Mouse (Mus musculus): Measurements from ENCODE around the gene Clec16a.
A peak's percentile ranks its signal among the peaks of the same experiment; 100 is the strongest.

The Clec16a gene

GRCm38 (mm10) chr16:10756168-10756567 lies 211.0 kb downstream of the Clec16a start:
- no peak for DNase-seq (ENCODE audit: low read depth in 1 of 2, low spot score in 2 of 2)

- DNase-seq (ENCODE audit: low read depth in 1 of 2, low spot score in 2 of 2): no peak
These were observed 216.0 kb downstream of the Clec16a start for GRCm38 (mm10) chr16:10761182-10761581.

GRCm38 (mm10) chr16:10762569-10763180 lies 217.5 kb downstream of the Clec16a start:
- DNase-seq (ENCODE audit: low read depth in 1 of 2, low spot score in 2 of 2): no peak

GRCm38 (mm10) chr16:10763540-10764264 lies 218.6 kb downstream of the Clec16a start:
- DNase-seq (ENCODE audit: low read depth in 1 of 2, low spot score in 2 of 2): no peak

GRCm38 (mm10) chr16:10764323-10764722 lies 219.2 kb downstream of the Clec16a start:
- no peak for DNase-seq (ENCODE audit: low read depth in 1 of 2, low spot score in 2 of 2)

GRCm38 (mm10) chr16:10767158-10767557 lies 222.0 kb downstream of the Clec16a start:
- DNase-seq (ENCODE audit: low read depth in 1 of 2, low spot score in 2 of 2): peak in 1 of 2 experiments; percentile 45

GRCm38 (mm10) chr16:10768821-10769220 lies 223.7 kb downstream of the Clec16a start:
- DNase-seq (ENCODE audit: low read depth in 1 of 2, low spot score in 2 of 2): peak; percentile 19 to 28

GRCm38 (mm10) chr16:10769661-10770060 lies 224.5 kb downstream of the Clec16a start:
- no peak for DNase-seq (ENCODE audit: low read depth in 1 of 2, low spot score in 2 of 2)

GRCm38 (mm10) chr16:10770531-10771325 lies 225.6 kb downstream of the Clec16a start:
- DNase-seq (ENCODE audit: low read depth in 1 of 2, low spot score in 2 of 2): no peak

- DNase-seq (ENCODE audit: low read depth in 1 of 2, low spot score in 2 of 2): no peak
These were observed 226.8 kb downstream of the Clec16a start for GRCm38 (mm10) chr16:10771769-10772510.

- DNase-seq (ENCODE audit: low read depth in 1 of 2, low spot score in 2 of 2): no peak
These were observed 228.4 kb downstream of the Clec16a start for GRCm38 (mm10) chr16:10773543-10773942.

GRCm38 (mm10) chr16:10774726-10775125 lies 229.6 kb downstream of the Clec16a start:
- DNase-seq (ENCODE audit: low read depth in 1 of 2, low spot score in 2 of 2): no peak

GRCm38 (mm10) chr16:10776322-10776721 lies 231.2 kb downstream of the Clec16a start:
- no peak for DNase-seq (ENCODE audit: low read depth in 1 of 2, low spot score in 2 of 2)

- no peak for DNase-seq (ENCODE audit: low read depth in 1 of 2, low spot score in 2 of 2)
These were observed 232.5 kb downstream of the Clec16a start for GRCm38 (mm10) chr16:10777579-10778160.

GRCm38 (mm10) chr16:10780631-10781120 lies 235.5 kb downstream of the Clec16a start:
- DNase-seq (ENCODE audit: low read depth in 1 of 2, low spot score in 2 of 2): no peak

- no peak for DNase-seq (ENCODE audit: low read depth in 1 of 2, low spot score in 2 of 2)
These were observed 236.8 kb downstream of the Clec16a start for GRCm38 (mm10) chr16:10781862-10782371.

GRCm38 (mm10) chr16:10782377-10783151 lies 237.4 kb downstream of the Clec16a start:
- no peak for DNase-seq (ENCODE audit: low read depth in 1 of 2, low spot score in 2 of 2)

- no peak for DNase-seq (ENCODE audit: low read depth in 1 of 2, low spot score in 2 of 2)
These were observed 238.0 kb downstream of the Clec16a start for GRCm38 (mm10) chr16:10783152-10783434.

- no peak for DNase-seq (ENCODE audit: low read depth in 1 of 2, low spot score in 2 of 2)
These were observed 238.3 kb downstream of the Clec16a start for GRCm38 (mm10) chr16:10783451-10783850.

Data from monocyte, adult 2 months (primary cell).